Comparison of ENCODE assay signal across 25 mouse cellular contexts in the genomic region with DNA sequence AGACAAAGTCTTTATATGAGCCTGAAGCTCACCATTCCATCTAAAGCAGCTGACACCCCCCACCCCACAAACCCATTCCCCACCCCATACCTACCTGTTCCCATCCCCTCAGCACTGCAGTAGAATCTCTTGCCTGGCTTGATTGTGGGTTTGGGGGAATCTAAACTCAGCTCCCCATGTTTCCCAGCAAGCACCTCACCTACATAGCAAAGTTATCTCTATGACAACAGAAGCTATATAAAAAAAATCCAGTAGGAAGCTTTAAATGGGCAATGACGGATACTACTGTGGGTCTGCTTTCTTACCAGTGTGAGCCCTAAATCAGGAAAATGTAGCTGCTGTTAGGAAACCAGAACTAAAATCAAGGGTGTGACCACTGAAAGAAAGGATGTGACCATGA.
"Had no signal": no experiment of that assay in that cellular context is flagged by ENCODE, and none has a peak within 500 bp of the region (broad histone marks: within the 10 kb centered on the region; RNA-seq: fewer than 3 reads in every experiment).

No protein-coding gene starts in this region.

- H3K36me3 ChIP-seq: heart, embryonic 13.5 days; heart, embryonic 15.5 days; hindbrain, embryonic 10.5 days; hindbrain, embryonic 12.5 days; limb, embryonic 10.5 days; limb, embryonic 12.5 days; liver, embryonic 13.5 days; liver, embryonic 15.5 days had no signal

- H3K27me3 ChIP-seq: heart, embryonic 13.5 days; heart, embryonic 15.5 days; hindbrain, embryonic 12.5 days; limb, embryonic 12.5 days; liver, embryonic 13.5 days; liver, embryonic 15.5 days had no signal

- H3K27ac ChIP-seq: gastrocnemius, adult 2 months; heart, adult 2 months; heart, embryonic 13.5 days; heart, embryonic 15.5 days; hindbrain, embryonic 10.5 days; hindbrain, embryonic 12.5 days; hindbrain, embryonic 14.5 days; layer of hippocampus, adult 2 months; limb, embryonic 10.5 days; limb, embryonic 12.5 days; liver, embryonic 13.5 days; liver, embryonic 15.5 days had no signal

- H3K4me1 ChIP-seq: limb, embryonic 12.5 days; liver, embryonic 13.5 days; liver, embryonic 15.5 days had no signal

- DNase-seq: gastrocnemius, adult 2 months; gastrocnemius, postnatal 10 days; gastrocnemius, postnatal 25 days; heart, adult 2 months; heart, postnatal 4 days; kidney, adult 11 months; kidney, adult 2 months; kidney, postnatal 10 days; kidney, postnatal 25 days; kidney, postnatal 4 days; liver; liver, embryonic 13.5 days had no signal

- ATAC-seq: hindbrain, embryonic 16.5 days; intestine, embryonic 16.5 days had no signal

- H3K4me3 ChIP-seq: gastrocnemius, adult 2 months; heart, adult 2 months; heart, embryonic 13.5 days; heart, embryonic 15.5 days; hindbrain, embryonic 10.5 days; hindbrain, embryonic 12.5 days; layer of hippocampus, adult 2 months; limb, embryonic 10.5 days; limb, embryonic 12.5 days; liver, embryonic 13.5 days; liver, embryonic 15.5 days had no signal

- H3K4me2 ChIP-seq: heart, embryonic 11.5 days; heart, embryonic 13.5 days; heart, embryonic 15.5 days; hindbrain, embryonic 12.5 days; hindbrain, embryonic 14.5 days; limb, embryonic 12.5 days; liver, embryonic 11.5 days; liver, embryonic 13.5 days; liver, embryonic 15.5 days had no signal

- H3K9me3 ChIP-seq: heart, embryonic 13.5 days; heart, embryonic 15.5 days; hindbrain, embryonic 10.5 days; hindbrain, embryonic 12.5 days; limb, embryonic 10.5 days; limb, embryonic 12.5 days; liver, embryonic 13.5 days; liver, embryonic 15.5 days had no signal

- H3K9ac ChIP-seq: heart, embryonic 13.5 days; heart, embryonic 15.5 days; hindbrain, embryonic 12.5 days; hindbrain, embryonic 14.5 days; limb, embryonic 12.5 days; liver, embryonic 13.5 days; liver, embryonic 15.5 days had no signal
